Comparison of ENCODE assay signal across 10 mouse cellular contexts in genomic region chr2:92330840-92331239, GRCm38 (mm10). TPM values are rescaled to one million over a fixed set of nuclear protein-coding genes. Genes with fewer than 3 reads are reported as not detected.
DNase-seq lines count a peak whose midpoint lies in the region; ATAC-seq and TF ChIP-seq lines count a peak whose summit lies in the region.
"Had no signal": no experiment of that assay in that cellular context is flagged by ENCODE, and none has a peak within 500 bp of the region (broad histone marks: within the 10 kb centered on the region; RNA-seq: fewer than 3 reads in every experiment).

No protein-coding gene starts in this region.

- H3K27ac ChIP-seq in kidney, postnatal 0 days = no peak overlapping the region
- H3K27ac ChIP-seq in liver, embryonic 13.5 days = no peak overlapping the region
- H3K27ac ChIP-seq in small intestine, adult 2 months (ENCODE audit: insufficient read depth, low read depth, low read length) = no peak overlapping the region
- H3K27ac ChIP-seq: hindbrain, embryonic 15.5 days; neural tube, embryonic 12.5 days had no signal

- no peak overlapping the region for H3K9ac ChIP-seq in kidney, postnatal 0 days (ENCODE audit: low read depth, low read length)
- H3K9ac ChIP-seq in liver, embryonic 13.5 days = no peak overlapping the region
- H3K9ac ChIP-seq: hindbrain, embryonic 15.5 days; neural tube, embryonic 12.5 days had no signal

- H3K4me3 ChIP-seq in kidney, postnatal 0 days (replicated peaks; ENCODE audit: low read depth, low read length) = no peak overlapping the region
- H3K4me3 ChIP-seq in E14TG2a.4 (replicated peaks; ENCODE audit: low read length) = no peak overlapping the region
- no peak overlapping the region for H3K4me3 ChIP-seq in liver, embryonic 13.5 days (replicated peaks)
- no peak overlapping the region for H3K4me3 ChIP-seq in small intestine, adult 2 months (ENCODE audit: low read depth, low read length)
- H3K4me3 ChIP-seq: hindbrain, embryonic 15.5 days; neural tube, embryonic 12.5 days had no signal

- H3K36me3 ChIP-seq in kidney, postnatal 0 days (ENCODE audit: insufficient read depth, low read length) = peaks cover 40% of the 10 kb centered on the region; the same call in 1 of the 2 replicates
- peaks cover 74% of the 10 kb centered on the region for H3K36me3 ChIP-seq in E14TG2a.4 (ENCODE audit: insufficient read depth, low read length)
- no peaks in the 10 kb centered on the region for H3K36me3 ChIP-seq in liver, embryonic 13.5 days
- H3K36me3 ChIP-seq in small intestine, adult 2 months (ENCODE audit: control insufficient read depth, insufficient read depth, low read length) = peaks cover 24% of the 10 kb centered on the region

- no peak overlapping the region for H3K4me2 ChIP-seq in kidney, postnatal 0 days (ENCODE audit: low read length)
- H3K4me2 ChIP-seq in liver, embryonic 13.5 days = no peak overlapping the region
- H3K4me2 ChIP-seq: hindbrain, embryonic 15.5 days; neural tube, embryonic 12.5 days had no signal

- TF ChIP-seq CTCF in kidney, postnatal 0 days (IDR thresholded peaks at IDR 0.05; ENCODE audit: low read depth) = peak; percentile 76
- TF ChIP-seq CTCF in E14TG2a.4 (conservative IDR thresholded peaks at IDR 0.05; ENCODE audit: low read length) = peak; percentile 49
- peak; percentile 55; the same call in 1 of the 2 replicates for TF ChIP-seq CTCF in small intestine, adult 2 months (IDR thresholded peaks at IDR 0.05; ENCODE audit: extremely low read depth, insufficient read length, insufficient replicate concordance, low read depth, low read length)

- H3K9me3 ChIP-seq in kidney, postnatal 0 days (replicated peaks; ENCODE audit: low read length) = no peaks in the 10 kb centered on the region
- H3K9me3 ChIP-seq in E14TG2a.4 (ENCODE audit: low read length) = no peaks in the 10 kb centered on the region
- no peaks in the 10 kb centered on the region for H3K9me3 ChIP-seq in liver, embryonic 13.5 days (replicated peaks)
- H3K9me3 ChIP-seq: hindbrain, embryonic 15.5 days; neural tube, embryonic 12.5 days had no signal

- ATAC-seq in CD4-positive, CD25-positive, alpha-beta regulatory T cell, adult 4 months = no peak
- no peak for ATAC-seq in kidney, postnatal 0 days (replicated peaks; ENCODE audit: low FRiP score, low read depth)
- no peak for ATAC-seq in liver, embryonic 13.5 days (ENCODE audit: low read depth)

- peak; percentile 65 for DNase-seq in CD4-positive, CD25-positive, alpha-beta regulatory T cell, adult 2 months (ENCODE audit: low read depth, low spot score)
- DNase-seq in kidney, postnatal 0 days (ENCODE audit: low spot score) = peak; percentile 87
- DNase-seq in kidney, adult 11 months = no peak
- peak; percentile 61 for DNase-seq in cerebellum, adult 9-10 months
- peak; percentile 13 for DNase-seq in liver, embryonic 13.5 days

- no peak for TF ChIP-seq POLR2A in small intestine, adult 2 months (IDR thresholded peaks at IDR 0.05; ENCODE audit: low read depth, low read length)

- no peaks in the 10 kb centered on the region for H3K27me3 ChIP-seq in kidney, postnatal 0 days (ENCODE audit: insufficient read depth, low read length)
- no peaks in the 10 kb centered on the region for H3K27me3 ChIP-seq in E14TG2a.4 (ENCODE audit: insufficient read depth, low read length)
- no peaks in the 10 kb centered on the region for H3K27me3 ChIP-seq in liver, embryonic 13.5 days
- H3K27me3 ChIP-seq in small intestine, adult 2 months (ENCODE audit: control insufficient read depth, insufficient read depth, low read length) = no peaks in the 10 kb centered on the region
- H3K27me3 ChIP-seq: hindbrain, embryonic 15.5 days; neural tube, embryonic 12.5 days had no signal

- H3K4me1 ChIP-seq in kidney, postnatal 0 days (replicated peaks; ENCODE audit: insufficient read depth, low read length) = no peaks in the 10 kb centered on the region
- peaks cover 14% of the 10 kb centered on the region for H3K4me1 ChIP-seq in E14TG2a.4 (replicated peaks; ENCODE audit: low read depth, low read length)
- H3K4me1 ChIP-seq in liver, embryonic 13.5 days (replicated peaks) = no peaks in the 10 kb centered on the region
- H3K4me1 ChIP-seq in small intestine, adult 2 months (ENCODE audit: control insufficient read depth, insufficient read depth, insufficient read length, low read length) = no peaks in the 10 kb centered on the region
- H3K4me1 ChIP-seq: hindbrain, embryonic 15.5 days; neural tube, embryonic 12.5 days had no signal

- 64% methylated on average over 2 of the region's 2 CpGs for WGBS in kidney, postnatal 0 days
- WGBS in liver, embryonic 13.5 days (ENCODE audit: insufficient replicate concordance) = 33% methylated on average over 2 of the region's 2 CpGs
- WGBS in small intestine, adult 2 months = 59% methylated on average over 2 of the region's 2 CpGs

RNA-seq across cellular contexts. Expression of gene Pex16, which starts 43.6 kb away (rescaled TPM):
- polyA plus RNA-seq in CD4-positive, CD25-positive, alpha-beta regulatory T cell, adult 4 months (2017; shearing (Covaris generic)) = 10 to 100 TPM; 44.5 to 77.0 TPM
- 34.3 and 36.8 TPM in 2 replicates for polyA plus RNA-seq in kidney, postnatal 0 days (2015; fragmentation: Nextera tagmentation; extraction: Ambion mirVana)
- 19.7 and 21.7 TPM in 2 replicates for polyA plus RNA-seq in liver, embryonic 13.5 days (2015; fragmentation: Nextera tagmentation; extraction: Ambion mirVana)
- polyA plus RNA-seq in small intestine, adult 2 months (2012; rRNA removed) = 71.2 and 157 TPM in 2 replicates

RNA-seq across cellular contexts. Expression of gene Large2, which starts 43.8 kb away (rescaled TPM):
- polyA plus RNA-seq in CD4-positive, CD25-positive, alpha-beta regulatory T cell, adult 4 months (2017; shearing (Covaris generic)) = not detected
- 30.6 and 34.3 TPM in 2 replicates for polyA plus RNA-seq in kidney, postnatal 0 days (2015; fragmentation: Nextera tagmentation; extraction: Ambion mirVana)
- polyA plus RNA-seq in liver, embryonic 13.5 days (2015; fragmentation: Nextera tagmentation; extraction: Ambion mirVana) = 1.6 and 2.2 TPM in 2 replicates
- polyA plus RNA-seq in small intestine, adult 2 months (2012; rRNA removed) = 12.3 and 15.6 TPM in 2 replicates

RNA-seq across cellular contexts. Expression of gene 1700029I15Rik, which starts 51.5 kb away (rescaled TPM):
- polyA plus RNA-seq in CD4-positive, CD25-positive, alpha-beta regulatory T cell, adult 4 months (2017; shearing (Covaris generic)) = 1 to 10 TPM; 4.5 to 8.1 TPM
- 1.8 and 2.5 TPM in 2 replicates for polyA plus RNA-seq in kidney, postnatal 0 days (2015; fragmentation: Nextera tagmentation; extraction: Ambion mirVana)
- 1.1 and 1.2 TPM in 2 replicates for polyA plus RNA-seq in liver, embryonic 13.5 days (2015; fragmentation: Nextera tagmentation; extraction: Ambion mirVana)
- 3.5 and 7.4 TPM in 2 replicates for polyA plus RNA-seq in small intestine, adult 2 months (2012; rRNA removed)
